Mouse (Mus musculus) bone marrow macrophage, adult 2 months (primary cell): ENCODE measurements around the gene Pde12.
"Not testable (repeated sequence)": the region's sequence is repeated elsewhere in the genome, so short reads cannot be mapped to it uniquely, and the experiment has no call there.

ENCODE experiments used
- CTCF ChIP-seq: IDR thresholded peaks from 2 replicates; pipeline ENCODE4 v1.5.1; 2012; ENCODE audit warnings: low read depth, mild to moderate bottlenecking, low read length, moderate library complexity
- POLR2A ChIP-seq: IDR thresholded peaks from 2 replicates; pipeline ENCODE4 v1.6.1; 2012; ENCODE audit warnings: mild to moderate bottlenecking, low read depth, low read length, borderline replicate concordance

GRCm38 (mm10) chr14:26705246-26705645, 35.6 kb upstream of the Pde12 start:
- not testable (repeated sequence) for TF ChIP-seq CTCF, POLR2A
